Mouse (Mus musculus) embryo, embryonic 11.5 days (tissue): ENCODE measurements at regions not wholly inside any gene's neighbourhood (a gene's known extent, or its start where the extent isn't known, plus 50 kb on each side); places are given as distances from the start of the nearest gene placed in this dataset.

Source experiments
- DNase-seq: peaks from one replicate; pipeline ENCODE4 v3.0.0-alpha.2; 2012; ENCODE audit warnings: low read depth, low spot score

DNA sequence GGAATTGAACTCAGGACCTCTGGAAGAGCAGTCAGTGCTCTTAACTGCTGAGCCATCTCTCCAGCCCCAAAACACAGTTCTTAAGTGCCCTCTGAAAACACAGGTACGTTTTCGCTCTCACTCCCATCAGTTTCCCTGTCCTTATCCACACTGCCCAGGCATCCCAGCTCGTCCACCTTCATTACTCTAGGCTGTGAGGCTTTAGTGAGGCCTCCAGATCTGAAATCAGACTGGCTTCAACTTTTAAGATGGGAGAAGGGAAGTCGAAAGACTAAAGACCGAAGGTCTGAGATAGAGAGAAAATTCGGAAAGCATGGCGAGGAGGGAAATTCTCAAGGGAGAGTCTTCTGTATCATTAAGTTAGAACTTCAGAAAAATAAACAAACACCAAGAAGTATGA is 54.8 kb upstream of the Tet2 start:
- no peak for DNase-seq

- peak; percentile 16 for DNase-seq
Observed at GRCm38 (mm10) chr3:133600447-133601220, 55.7 kb upstream of the Tet2 start.

DNA sequence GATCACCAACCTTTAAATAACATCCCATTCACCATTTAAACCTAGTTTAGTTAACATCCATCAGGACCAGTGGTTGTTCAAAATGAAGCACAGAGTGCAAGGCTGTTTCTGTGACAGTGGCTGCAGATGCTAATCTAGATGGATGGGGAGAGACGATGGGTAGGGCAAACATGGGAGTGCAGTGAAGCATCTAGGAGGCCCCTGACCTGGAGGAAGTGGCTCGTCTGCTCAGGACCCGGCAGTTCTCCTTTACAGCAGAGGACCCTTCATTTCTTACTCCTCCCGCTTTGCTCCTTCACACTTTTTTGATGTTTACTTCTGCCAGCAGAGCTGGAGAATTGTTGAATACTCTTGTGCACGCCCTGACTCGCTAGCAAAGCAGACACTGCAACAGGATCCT is 60.5 kb upstream of the Tet2 start:
- DNase-seq: no peak

DNA sequence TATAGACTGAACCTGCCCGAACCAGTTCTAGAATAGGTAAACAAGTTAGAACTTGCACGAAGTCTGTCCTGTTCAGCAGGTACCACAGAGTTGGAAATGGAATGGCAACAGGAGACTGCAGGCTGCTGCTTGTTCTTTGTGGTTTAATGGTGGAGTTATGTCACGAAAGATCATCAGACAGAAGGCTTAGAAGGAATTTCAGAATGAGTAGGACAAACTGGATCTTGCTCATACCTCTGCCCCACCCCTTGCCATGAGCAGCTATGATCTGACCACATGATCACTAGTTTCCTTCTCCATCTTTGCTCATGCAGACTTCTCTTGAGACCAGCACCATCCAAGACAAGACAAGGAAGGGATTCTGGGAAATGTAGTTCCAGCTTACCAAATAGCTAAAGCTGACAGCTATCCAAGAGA is 63.9 kb upstream of the Tet2 start:
- no peak for DNase-seq

DNA sequence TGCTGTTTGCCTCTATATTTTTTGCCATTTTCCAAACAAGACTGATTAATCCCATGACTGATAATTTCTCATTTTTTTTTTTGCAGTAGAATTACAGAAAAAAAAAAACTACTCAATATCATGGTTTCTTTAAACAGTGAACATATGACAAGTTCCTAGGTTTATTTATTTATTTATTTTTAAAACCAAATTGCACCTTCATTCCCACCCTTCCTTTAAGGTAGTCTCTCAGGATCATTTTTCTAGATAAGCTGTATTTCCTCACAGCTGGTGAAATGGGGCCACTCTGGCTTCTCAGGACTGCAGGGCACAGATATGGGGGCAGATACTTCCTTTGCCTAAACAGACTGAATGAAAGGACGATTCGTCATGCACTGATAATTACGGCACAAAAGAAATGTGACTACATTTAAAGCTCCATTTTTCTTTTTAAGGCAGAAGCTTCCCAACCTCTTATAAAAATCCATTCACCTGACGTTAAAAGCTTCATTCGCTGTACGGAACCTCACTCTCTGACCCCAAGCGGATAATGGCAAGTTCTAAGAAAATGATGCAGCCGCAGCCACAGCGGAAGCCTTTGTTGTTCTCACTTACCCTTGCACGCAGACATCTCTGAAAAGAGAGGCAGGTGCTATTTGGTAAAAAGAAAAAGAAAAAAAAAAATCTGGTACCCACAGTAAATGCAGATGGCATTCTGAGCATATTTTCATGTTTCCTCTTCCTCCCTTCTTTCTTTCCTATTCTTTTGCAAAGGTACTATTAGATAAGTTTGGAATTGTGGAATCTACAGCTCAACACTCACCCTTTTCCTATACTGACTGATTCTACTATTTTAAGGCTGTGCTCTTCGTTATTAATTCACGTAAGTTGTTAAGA is 69.1 kb upstream of the Tet2 start:
- DNase-seq: no peak

GRCm38 (mm10) chr3:133614712-133615426 is 69.9 kb upstream of the Tet2 start:
- no peak for DNase-seq

GRCm38 (mm10) chr3:133617036-133617435 is 72.1 kb upstream of the Tet2 start:
- no peak for DNase-seq

GRCm38 (mm10) chr3:133618491-133618890 is 73.6 kb upstream of the Tet2 start:
- DNase-seq: no peak

- DNase-seq: no peak
Observed at GRCm38 (mm10) chr3:133623201-133623744, 78.3 kb upstream of the Tet2 start.

GRCm38 (mm10) chr3:133624079-133624875 is 79.3 kb upstream of the Tet2 start:
- no peak for DNase-seq

DNA sequence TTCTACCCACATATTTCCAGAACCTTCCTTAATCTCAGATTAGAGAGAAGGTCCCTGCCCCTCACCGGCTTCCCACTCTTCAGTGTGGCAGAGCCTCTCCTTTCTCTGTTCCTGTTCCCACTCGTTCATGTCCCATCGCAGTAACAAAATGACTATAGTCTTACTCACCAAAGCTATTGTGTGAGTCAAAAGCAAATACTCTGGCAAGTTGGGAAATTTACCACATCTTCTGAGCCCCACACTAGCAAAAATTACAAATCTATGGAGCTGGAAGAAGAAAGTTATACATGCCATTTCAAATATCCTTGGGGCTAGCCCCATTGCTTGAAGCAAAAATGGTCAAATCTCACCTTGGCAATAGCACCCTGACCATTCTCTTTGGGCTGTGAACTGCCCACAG is 80.1 kb upstream of the Tet2 start:
- no peak for DNase-seq

DNA sequence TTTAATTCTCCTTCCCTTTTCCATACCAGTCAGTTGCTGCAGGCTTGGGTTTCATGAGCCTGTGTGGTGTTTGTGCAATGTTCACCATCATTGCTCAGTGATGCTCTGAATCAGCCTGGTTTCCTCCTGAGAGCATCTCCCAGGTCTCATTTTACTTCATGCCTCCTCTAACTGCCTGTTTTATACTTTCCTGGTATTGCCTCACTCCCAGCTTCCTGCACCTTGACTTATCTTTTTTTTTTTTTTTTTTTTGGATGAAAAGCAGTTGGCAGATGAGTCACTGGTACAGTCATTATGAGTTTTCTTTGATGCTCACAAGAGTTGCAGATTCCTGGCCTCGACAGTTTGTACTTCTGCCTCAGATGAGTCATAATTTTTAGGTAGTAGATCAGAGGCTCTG is 81.5 kb upstream of the Tet2 start:
- DNase-seq: no peak

DNA sequence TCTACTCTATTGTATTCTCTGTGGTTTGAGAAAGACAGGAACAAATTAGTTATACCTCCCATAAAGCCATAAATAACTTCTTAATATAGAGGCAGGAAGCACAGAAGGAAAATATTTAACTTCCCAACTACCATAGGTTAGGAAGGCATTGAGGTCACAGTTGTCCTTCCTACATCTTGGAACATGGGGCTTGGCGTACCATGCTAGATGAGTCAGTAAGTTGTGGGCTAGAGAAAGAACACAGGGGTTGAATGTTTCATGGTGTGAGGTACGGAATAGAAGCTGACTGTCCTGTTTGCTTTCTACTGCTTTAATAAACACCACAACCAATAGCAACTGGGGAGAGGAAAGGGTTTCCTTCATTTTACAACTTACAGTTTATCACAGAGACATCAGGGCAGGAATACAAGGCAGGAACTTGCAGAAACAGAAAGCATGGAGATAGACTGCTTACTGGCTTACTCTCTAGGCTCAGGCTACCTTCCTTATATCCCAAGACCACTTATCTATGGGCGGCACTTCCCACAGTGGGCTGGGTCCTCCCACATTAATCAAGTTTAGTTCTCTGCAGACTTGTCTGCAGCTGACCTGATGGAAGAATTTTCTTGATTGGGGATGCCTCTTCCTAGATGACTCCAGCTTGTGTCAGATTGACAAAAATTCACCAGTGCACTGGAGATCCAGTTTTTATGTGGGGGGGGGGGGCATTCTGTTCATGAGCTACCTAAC is 82.3 kb upstream of the Tet2 start:
- DNase-seq: no peak

GRCm38 (mm10) chr3:133634306-133634705 is 89.4 kb upstream of the Tet2 start:
- no peak for DNase-seq

GRCm38 (mm10) chr3:133645604-133646003 is 100.7 kb upstream of the Tet2 start:
- no peak for DNase-seq

- no peak for DNase-seq
Observed at GRCm38 (mm10) chr3:133646449-133647059, 101.6 kb upstream of the Tet2 start.

GRCm38 (mm10) chr3:133650025-133650424 is 105.1 kb upstream of the Tet2 start:
- DNase-seq: no peak

- no peak for DNase-seq
Observed at GRCm38 (mm10) chr3:133651996-133652395, 107.1 kb upstream of the Tet2 start.

DNA sequence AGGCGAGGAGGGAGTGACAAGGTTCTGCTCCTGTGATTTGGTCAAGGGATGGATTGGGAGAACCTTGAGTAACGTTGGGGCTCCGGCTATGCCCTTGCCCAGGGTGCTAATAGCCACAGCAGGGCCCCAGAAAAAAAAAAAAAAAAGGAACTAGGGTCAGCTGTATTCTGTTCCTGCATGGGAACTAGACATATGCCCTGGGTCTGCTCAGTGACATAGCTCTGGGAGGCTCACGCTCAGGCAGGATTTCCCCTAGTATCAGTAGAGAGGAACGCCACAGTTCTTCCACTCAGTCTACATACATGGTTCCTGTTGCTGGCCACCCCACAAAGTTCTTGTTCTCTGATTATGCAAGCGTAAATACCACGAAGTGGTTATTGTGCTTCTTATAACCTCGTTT is 114.8 kb upstream of the Tet2 start:
- no peak for DNase-seq

DNA sequence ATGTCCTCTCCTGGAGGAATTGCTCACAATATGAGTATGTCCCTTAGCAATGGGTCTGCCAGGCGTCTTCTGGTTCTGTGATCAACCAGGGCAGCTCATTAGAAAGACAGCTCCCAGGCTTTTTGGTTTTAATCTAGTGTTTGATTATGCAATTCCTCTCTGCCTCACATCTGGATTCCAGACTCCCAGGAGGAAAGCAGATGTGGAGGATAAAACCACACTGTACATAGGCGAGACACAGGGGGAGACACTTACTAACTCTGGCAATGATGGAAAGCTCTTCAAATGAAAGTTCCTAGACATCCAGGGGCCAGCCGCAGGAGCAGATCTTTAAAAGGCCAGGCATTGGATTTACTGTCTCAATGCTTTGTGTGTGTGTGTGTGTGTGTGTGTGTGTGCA is 116.4 kb upstream of the Tet2 start:
- no peak for DNase-seq
